Mouse (Mus musculus): Measurements from ENCODE around the gene Rfx4.

The Rfx4 gene

GRCm38 (mm10) chr10:84815676-84816436 is 60.0 kb downstream of the Rfx4 start:
- no peak for DNase-seq

GRCm38 (mm10) chr10:84817086-84817869 is 61.4 kb downstream of the Rfx4 start:
- no peak for DNase-seq

- DNase-seq = no peak
These were observed 63.8 kb downstream of the Rfx4 start for GRCm38 (mm10) chr10:84819669-84820068.

GRCm38 (mm10) chr10:84820230-84820629 is 64.4 kb downstream of the Rfx4 start:
- no peak for DNase-seq

GRCm38 (mm10) chr10:84822741-84823151 is 66.9 kb downstream of the Rfx4 start:
- DNase-seq = no peak

GRCm38 (mm10) chr10:84823621-84824020 is 67.8 kb downstream of the Rfx4 start:
- DNase-seq = no peak

- DNase-seq = no peak
These were observed 73.1 kb downstream of the Rfx4 start for GRCm38 (mm10) chr10:84829009-84829408.

- DNase-seq = no peak
These were observed 79.7 kb downstream of the Rfx4 start for GRCm38 (mm10) chr10:84835596-84835995.

- DNase-seq = no peak
These were observed 80.2 kb downstream of the Rfx4 start for GRCm38 (mm10) chr10:84836104-84836503.

GRCm38 (mm10) chr10:84837355-84837754 is 81.5 kb downstream of the Rfx4 start:
- DNase-seq = no peak

GRCm38 (mm10) chr10:84838850-84839473 is 83.1 kb downstream of the Rfx4 start:
- no peak for DNase-seq

GRCm38 (mm10) chr10:84846638-84847037 is 90.8 kb downstream of the Rfx4 start:
- DNase-seq = no peak

GRCm38 (mm10) chr10:84851981-84852979 is 96.4 kb downstream of the Rfx4 start:
- DNase-seq = peak; percentile 75

- no peak for DNase-seq
These were observed 98.2 kb downstream of the Rfx4 start for GRCm38 (mm10) chr10:84854059-84854458.

GRCm38 (mm10) chr10:84855466-84855865 is 99.6 kb downstream of the Rfx4 start:
- no peak for DNase-seq

GRCm38 (mm10) chr10:84858371-84858770 is 102.5 kb downstream of the Rfx4 start:
- DNase-seq = no peak

GRCm38 (mm10) chr10:84858806-84859496 is 103.1 kb downstream of the Rfx4 start:
- DNase-seq = no peak

GRCm38 (mm10) chr10:84859556-84860380 is 103.9 kb downstream of the Rfx4 start:
- no peak for DNase-seq

- DNase-seq = no peak
These were observed 107.6 kb downstream of the Rfx4 start for GRCm38 (mm10) chr10:84863488-84863887.

GRCm38 (mm10) chr10:84867577-84867976 is 111.7 kb downstream of the Rfx4 start:
- DNase-seq = no peak

- DNase-seq = no peak
These were observed 115.4 kb downstream of the Rfx4 start for GRCm38 (mm10) chr10:84871285-84871684.
